Mouse (Mus musculus) heart, embryonic 11.5 days (tissue): ENCODE measurements at regions not wholly inside any gene's neighbourhood (a gene's known extent, or its start where the extent isn't known, plus 50 kb on each side); places are given as distances from the start of the nearest gene placed in this dataset.

Experiments used
- ATAC-seq: fragments of 200-750 bp; cut with Nextera tagmentation; replicated peaks from 2 replicates; pipeline ENCODE4 v1.8.0; 2017; ENCODE audit warnings: moderate library complexity; ENCODE audit not compliant: insufficient number of reproducible peaks, low FRiP score, low TSS enrichment
- H3K27ac ChIP-seq: fragments of 300-500 bp; sonication (generic); 2 replicates; pipeline ENCODE4 v1.5.1; 2014; ENCODE audit warnings: mild to moderate bottlenecking, low read depth, low read length
- H3K27me3 ChIP-seq: fragments of 300-500 bp; sonication (generic); 2 replicates; pipeline ENCODE4 v1.6.1; 2014; ENCODE audit warnings: mild to moderate bottlenecking, low read length, mixed read lengths; ENCODE audit not compliant: control insufficient read depth, insufficient read depth
- H3K36me3 ChIP-seq: fragments of 300-500 bp; sonication (generic); 2 replicates; pipeline ENCODE4 v1.6.1; 2014; ENCODE audit warnings: mild to moderate bottlenecking, low read length, moderate library complexity, mixed read lengths; ENCODE audit not compliant: control insufficient read depth, insufficient read depth
- H3K4me1 ChIP-seq: fragments of 300-500 bp; sonication (generic); 2 replicates; pipeline ENCODE4 v1.6.1; 2014; ENCODE audit warnings: low read length; ENCODE audit not compliant: control insufficient read depth, insufficient read depth
- H3K4me2 ChIP-seq: fragments of 300-500 bp; sonication (generic); 2 replicates; pipeline ENCODE4 v1.6.1; 2014; ENCODE audit warnings: mild to moderate bottlenecking, moderate library complexity
- H3K4me3 ChIP-seq: fragments of 300-500 bp; sonication (generic); 2 replicates; pipeline ENCODE4 v1.5.1; 2014; ENCODE audit warnings: low read depth, low read length
- H3K9ac ChIP-seq: fragments of 300-500 bp; sonication (generic); 2 replicates; pipeline ENCODE4 v1.6.1; 2014; ENCODE audit warnings: mild to moderate bottlenecking, low read depth, low read length, moderate library complexity
- H3K9me3 ChIP-seq: fragments of 300-500 bp; sonication (generic); replicated peaks from 2 replicates; pipeline ENCODE4 v1.6.1; 2016; ENCODE audit warnings: low read length; ENCODE audit not compliant: control insufficient read depth
- WGBS: fragments of 180-500 bp; shearing (Covaris S2); extraction: QIAGEN DNeasy Blood & Tissue Kit; methylation state at CpG from one replicate; pipeline ENCODE4 v1.1.7; 2014; ENCODE audit not compliant: insufficient replicate concordance; 5-methylcytosine and 5-hydroxymethylcytosine counted together

- Histone ChIP-seq H3K9me3 (no peaks in the 10 kb centered on the region), H3K4me2 (no peak overlapping the region), H3K9ac (no peak overlapping the region), H3K27me3 (no peaks in the 10 kb centered on the region), H3K27ac (no peak overlapping the region), H3K36me3 (no peaks in the 10 kb centered on the region), H3K4me3 (no peak overlapping the region), H3K4me1 (0 out of 2 replicates have a peak, but pooled peaks cover 3% of the 10 kb centered on the region)
- ATAC-seq, result no peak
- 63% methylated on average over 3 of the region's 3 CpGs for WGBS
These were observed 51.9 kb upstream of the Tab2 start for GRCm38 (mm10) chr10:8007990-8008368.

DNA sequence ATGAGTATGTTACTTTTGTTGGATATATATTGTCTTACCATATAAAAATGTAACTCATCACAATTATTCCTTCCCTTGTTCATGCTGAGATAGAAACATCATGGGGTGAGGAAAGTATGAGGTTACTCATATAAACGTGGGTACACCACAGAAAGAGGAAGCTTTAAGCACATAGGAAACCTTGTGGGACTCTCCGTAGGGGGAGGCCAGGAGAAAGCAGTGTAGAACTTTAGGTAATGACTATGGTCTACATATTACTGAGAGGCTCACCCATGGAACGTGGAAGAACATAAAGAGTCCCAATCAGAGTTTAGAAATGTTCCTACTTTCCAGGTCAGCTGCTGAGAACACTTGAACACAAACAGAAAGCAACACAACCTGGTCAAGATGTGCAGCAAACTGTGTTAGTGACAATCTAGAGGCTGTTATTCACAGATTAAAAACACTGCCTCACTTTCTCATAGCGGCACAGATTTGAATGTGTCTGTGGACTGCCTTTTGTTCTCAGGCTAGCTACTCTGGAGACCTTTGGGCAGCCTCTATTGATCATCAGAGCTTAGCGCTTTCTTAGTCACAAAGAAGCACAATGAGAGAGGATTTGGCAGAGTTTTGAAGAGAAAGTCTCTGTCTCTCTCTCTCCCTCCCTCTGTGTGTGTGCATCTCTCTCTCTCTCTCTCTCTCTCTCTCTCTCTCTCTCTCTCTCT lies 51.4 kb upstream of the Tab2 start:
- no peaks in the 10 kb centered on the region for H3K27me3 ChIP-seq
- H3K9ac ChIP-seq, result no peak overlapping the region
- H3K4me2 ChIP-seq, result no peak overlapping the region
- ATAC-seq, result no peak
- no peaks in the 10 kb centered on the region for H3K9me3 ChIP-seq
- 0 out of 2 replicates have a peak, but pooled peaks cover 3% of the 10 kb centered on the region for H3K4me1 ChIP-seq
- H3K36me3 ChIP-seq, result no peaks in the 10 kb centered on the region
- 69% methylated on average over 5 of the region's 5 CpGs for WGBS
- no peak overlapping the region for H3K27ac ChIP-seq
- no peak overlapping the region for H3K4me3 ChIP-seq
